Mouse (Mus musculus): ENCODE results near the gene Gm6268. TPM values are rescaled to one million over a fixed set of nuclear protein-coding genes. Genes with fewer than 3 reads are reported as not detected.
A peak's percentile ranks its signal among the peaks of the same experiment; 100 is the strongest.

Gm6268 gene
- polyA plus RNA-seq (2014; fragmentation: Nextera tagmentation; extraction: Ambion mirVana) = not detected in 2 replicates

DNA sequence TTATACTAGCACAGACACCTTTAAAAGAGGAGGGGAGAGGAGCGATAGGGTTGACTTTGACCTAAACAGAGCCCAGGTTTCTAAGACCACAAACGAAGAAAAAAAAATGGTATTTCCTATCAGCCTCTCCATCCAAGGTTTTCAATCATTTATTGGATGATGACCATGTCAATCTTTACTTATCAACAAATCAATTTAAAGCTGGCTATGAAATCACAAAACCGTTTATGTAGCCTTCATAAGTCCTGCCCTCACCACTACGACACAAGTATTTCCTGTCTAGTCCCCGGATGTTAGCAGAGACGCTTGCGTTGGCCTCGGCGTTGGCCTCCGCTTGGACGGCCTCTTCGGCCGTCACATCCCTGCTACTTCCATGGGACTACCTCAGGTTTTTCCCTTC is at the start of gene Gm6268:
Gm6268 (plus strand) TSS at position 301 of the 400 bp plus-strand sequence.
- Histone ChIP-seq H3K36me3 (ENCODE audit: control insufficient read depth, insufficient read depth, low read length) (no peaks in the 10 kb centered on the region), H3K9me3 (ENCODE audit: control insufficient read depth, low read length) (no peaks in the 10 kb centered on the region), H3K9ac (replicated peaks; ENCODE audit: low read depth, low read length) (no peak within 1 kb of the TSS), H3K27me3 (ENCODE audit: control insufficient read depth, insufficient read depth, low read length) (no peaks in the 10 kb centered on the region), H3K27ac (ENCODE audit: low read depth, low read length) (no peak within 1 kb of the TSS), H3K4me3 (ENCODE audit: low read depth, low read length) (no peak within 1 kb of the TSS), H3K4me2 (ENCODE audit: low read depth, low read length) (no peak within 1 kb of the TSS), H3K4me1 (ENCODE audit: control insufficient read depth, insufficient read depth, low read length) (no peaks in the 10 kb centered on the region)
- 94% methylated on average over 13 of the region's 13 CpGs for WGBS
- no peak for ATAC-seq (ENCODE audit: low read depth)

DNA sequence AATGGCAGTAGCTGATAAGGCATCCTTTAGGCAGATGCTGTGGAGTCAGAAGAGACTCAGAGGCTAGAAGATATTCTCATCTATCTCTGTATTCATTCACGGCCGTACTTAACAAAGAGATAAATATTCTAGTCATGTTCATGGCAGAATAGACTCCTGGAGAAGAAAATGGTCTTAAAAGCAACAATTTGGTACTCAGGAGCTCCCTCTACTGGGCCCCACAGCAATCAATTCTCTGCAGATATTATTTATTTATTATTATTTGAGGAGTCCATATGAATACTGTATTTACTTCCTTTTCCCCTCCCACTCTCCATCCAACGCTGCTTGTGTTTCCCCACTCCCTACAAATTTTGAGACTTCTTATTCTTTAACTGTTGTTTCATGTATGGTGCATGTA is 48.6 kb upstream of the Gm6268 start:
- H3K9me3 ChIP-seq (ENCODE audit: control insufficient read depth, low read length) = no peaks in the 10 kb centered on the region
- no peaks in the 10 kb centered on the region for H3K36me3 ChIP-seq (ENCODE audit: control insufficient read depth, insufficient read depth, low read length)
- WGBS = 51% methylated on average over 3 of the region's 3 CpGs
- H3K4me3 ChIP-seq (ENCODE audit: low read depth, low read length) = no peak overlapping the region
- no peaks in the 10 kb centered on the region for H3K4me1 ChIP-seq (ENCODE audit: control insufficient read depth, insufficient read depth, low read length)
- H3K27ac ChIP-seq (ENCODE audit: low read depth, low read length) = no peak overlapping the region
- no peak overlapping the region for H3K4me2 ChIP-seq (ENCODE audit: low read depth, low read length)
- H3K27me3 ChIP-seq (ENCODE audit: control insufficient read depth, insufficient read depth, low read length) = no peaks in the 10 kb centered on the region
- H3K9ac ChIP-seq (replicated peaks; ENCODE audit: low read depth, low read length) = no peak overlapping the region
- ATAC-seq (ENCODE audit: low read depth) = no peak

DNA sequence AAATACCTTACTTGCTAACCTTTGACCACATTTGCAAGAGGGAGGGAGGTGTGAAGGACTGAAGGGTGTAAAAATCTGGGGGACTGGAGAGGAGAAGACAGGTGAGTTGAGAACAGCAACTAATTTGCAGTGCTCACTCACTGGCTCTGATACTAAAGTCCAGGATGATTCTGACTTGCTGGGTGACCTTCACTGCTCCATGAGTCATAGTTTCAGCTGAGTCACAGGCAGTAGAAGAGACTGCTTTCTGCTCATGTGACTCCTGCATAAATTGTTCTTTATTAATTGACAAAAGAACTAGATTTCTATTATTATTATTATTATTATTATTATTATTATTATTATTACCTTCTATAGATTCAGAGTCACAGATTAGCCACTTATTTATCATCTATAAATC is 15.7 kb upstream of the Gm6268 start:
- Histone ChIP-seq H3K4me1 (ENCODE audit: control insufficient read depth, insufficient read depth, low read length) (no peaks in the 10 kb centered on the region), H3K9me3 (ENCODE audit: control insufficient read depth, low read length) (no peaks in the 10 kb centered on the region), H3K4me3 (ENCODE audit: low read depth, low read length) (no peak overlapping the region), H3K27ac (ENCODE audit: low read depth, low read length) (no peak overlapping the region), H3K36me3 (ENCODE audit: control insufficient read depth, insufficient read depth, low read length) (no peaks in the 10 kb centered on the region), H3K27me3 (ENCODE audit: control insufficient read depth, insufficient read depth, low read length) (no peaks in the 10 kb centered on the region), H3K4me2 (ENCODE audit: low read depth, low read length) (no peak overlapping the region), H3K9ac (replicated peaks; ENCODE audit: low read depth, low read length) (no peak overlapping the region)
- ATAC-seq (ENCODE audit: low read depth) = no peak

DNA sequence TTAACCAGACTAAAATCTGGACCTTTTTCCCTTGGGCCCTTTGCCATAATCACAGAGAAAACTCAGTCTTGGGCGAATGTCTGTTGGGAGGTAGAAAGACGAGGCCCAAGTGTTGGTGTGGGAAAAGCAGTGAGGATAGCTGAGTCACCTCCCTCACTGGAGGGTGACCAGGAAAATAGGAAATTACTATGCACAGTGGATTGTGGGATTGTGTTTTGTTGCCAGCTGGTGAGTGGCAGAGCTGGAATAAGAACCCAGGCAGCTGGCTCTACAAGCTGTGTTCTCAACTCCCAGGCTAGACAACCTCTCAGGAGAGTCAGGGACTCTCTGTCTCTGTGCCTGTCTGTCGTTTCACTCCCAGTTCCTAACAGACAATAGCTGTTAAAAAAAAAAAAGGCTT is 11.1 kb upstream of the Gm6268 start:
- H3K36me3 ChIP-seq (ENCODE audit: control insufficient read depth, insufficient read depth, low read length) = no peaks in the 10 kb centered on the region
- no peak for ATAC-seq (ENCODE audit: low read depth)
- WGBS = 62% methylated on average over 3 of the region's 3 CpGs
- H3K4me3 ChIP-seq (ENCODE audit: low read depth, low read length) = no peak overlapping the region
- H3K4me1 ChIP-seq (ENCODE audit: control insufficient read depth, insufficient read depth, low read length) = no peaks in the 10 kb centered on the region
- no peak overlapping the region for H3K27ac ChIP-seq (ENCODE audit: low read depth, low read length)
- no peak overlapping the region for H3K4me2 ChIP-seq (ENCODE audit: low read depth, low read length)
- no peaks in the 10 kb centered on the region for H3K9me3 ChIP-seq (ENCODE audit: control insufficient read depth, low read length)
- H3K9ac ChIP-seq (replicated peaks; ENCODE audit: low read depth, low read length) = no peak overlapping the region
- no peaks in the 10 kb centered on the region for H3K27me3 ChIP-seq (ENCODE audit: control insufficient read depth, insufficient read depth, low read length)

GRCm38 (mm10) chrX:36390503-36390902 is 10.6 kb upstream of the Gm6268 start:
- no peaks in the 10 kb centered on the region for H3K27me3 ChIP-seq (ENCODE audit: control insufficient read depth, insufficient read depth, low read length)
- WGBS = 71% methylated on average over 2 of the region's 2 CpGs
- H3K36me3 ChIP-seq (ENCODE audit: control insufficient read depth, insufficient read depth, low read length) = no peaks in the 10 kb centered on the region
- no peaks in the 10 kb centered on the region for H3K9me3 ChIP-seq (ENCODE audit: control insufficient read depth, low read length)
- H3K4me3 ChIP-seq (ENCODE audit: low read depth, low read length) = no peak overlapping the region
- H3K4me1 ChIP-seq (ENCODE audit: control insufficient read depth, insufficient read depth, low read length) = no peaks in the 10 kb centered on the region
- H3K27ac ChIP-seq (ENCODE audit: low read depth, low read length) = no peak overlapping the region
- H3K4me2 ChIP-seq (ENCODE audit: low read depth, low read length) = no peak overlapping the region
- ATAC-seq (ENCODE audit: low read depth) = no peak
- no peak overlapping the region for H3K9ac ChIP-seq (replicated peaks; ENCODE audit: low read depth, low read length)

DNA sequence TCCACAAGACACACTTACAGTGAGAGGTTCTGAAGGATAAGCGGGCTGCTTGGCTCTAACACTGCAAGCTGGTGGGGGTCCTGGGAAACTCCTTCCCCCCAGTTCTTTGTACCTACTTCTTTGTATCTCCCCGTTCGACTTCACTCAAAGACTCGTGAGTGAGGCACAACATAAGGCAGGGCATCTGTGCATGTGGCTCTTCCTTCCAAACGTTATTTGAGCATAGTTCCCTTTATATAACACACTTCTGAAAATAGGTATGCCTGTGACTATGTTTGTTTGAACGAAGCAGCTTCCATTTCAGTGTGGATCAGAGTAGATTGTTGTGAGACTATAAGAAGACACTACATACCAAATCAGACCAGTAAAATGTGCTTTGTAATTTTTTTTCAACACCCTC is 8.4 kb upstream of the Gm6268 start:
- no peaks in the 10 kb centered on the region for H3K36me3 ChIP-seq (ENCODE audit: control insufficient read depth, insufficient read depth, low read length)
- no peaks in the 10 kb centered on the region for H3K9me3 ChIP-seq (ENCODE audit: control insufficient read depth, low read length)
- H3K27ac ChIP-seq (ENCODE audit: low read depth, low read length) = no peak overlapping the region
- no peak overlapping the region for H3K4me3 ChIP-seq (ENCODE audit: low read depth, low read length)
- H3K4me1 ChIP-seq (ENCODE audit: control insufficient read depth, insufficient read depth, low read length) = no peaks in the 10 kb centered on the region
- no peak overlapping the region for H3K4me2 ChIP-seq (ENCODE audit: low read depth, low read length)
- WGBS = 71% methylated on average over 6 of the region's 6 CpGs
- H3K27me3 ChIP-seq (ENCODE audit: control insufficient read depth, insufficient read depth, low read length) = no peaks in the 10 kb centered on the region
- no peak overlapping the region for H3K9ac ChIP-seq (replicated peaks; ENCODE audit: low read depth, low read length)
- no peak for ATAC-seq (ENCODE audit: low read depth)

DNA sequence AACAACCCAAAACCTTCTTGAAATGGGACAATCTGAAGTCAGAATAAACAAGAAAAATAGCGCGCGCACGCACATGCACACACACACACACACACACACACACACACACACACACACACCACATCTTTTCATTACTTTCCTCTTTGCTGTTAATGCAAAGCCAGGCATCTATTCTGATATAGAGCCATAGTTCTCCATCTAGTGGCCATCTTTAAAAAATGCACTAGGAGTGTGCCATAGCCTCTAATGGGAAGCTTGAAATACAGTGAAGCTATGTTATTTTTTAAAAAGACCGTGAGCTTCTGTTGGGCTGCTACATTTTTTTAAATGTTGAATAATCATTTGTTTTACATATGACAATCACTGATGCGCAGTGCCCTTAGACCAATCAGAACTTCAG is 7.8 kb upstream of the Gm6268 start:
- H3K4me3 ChIP-seq (ENCODE audit: low read depth, low read length) = no peak overlapping the region
- ATAC-seq (ENCODE audit: low read depth) = peak; percentile 54; the same call in 1 of the 2 replicates
- H3K9ac ChIP-seq (replicated peaks; ENCODE audit: low read depth, low read length) = no peak overlapping the region
- no peak overlapping the region for H3K4me2 ChIP-seq (ENCODE audit: low read depth, low read length)
- no peaks in the 10 kb centered on the region for H3K36me3 ChIP-seq (ENCODE audit: control insufficient read depth, insufficient read depth, low read length)
- 48% methylated on average over 6 of the region's 6 CpGs for WGBS
- H3K27me3 ChIP-seq (ENCODE audit: control insufficient read depth, insufficient read depth, low read length) = no peaks in the 10 kb centered on the region
- H3K9me3 ChIP-seq (ENCODE audit: control insufficient read depth, low read length) = no peaks in the 10 kb centered on the region
- no peak overlapping the region for H3K27ac ChIP-seq (ENCODE audit: low read depth, low read length)
- no peaks in the 10 kb centered on the region for H3K4me1 ChIP-seq (ENCODE audit: control insufficient read depth, insufficient read depth, low read length)

DNA sequence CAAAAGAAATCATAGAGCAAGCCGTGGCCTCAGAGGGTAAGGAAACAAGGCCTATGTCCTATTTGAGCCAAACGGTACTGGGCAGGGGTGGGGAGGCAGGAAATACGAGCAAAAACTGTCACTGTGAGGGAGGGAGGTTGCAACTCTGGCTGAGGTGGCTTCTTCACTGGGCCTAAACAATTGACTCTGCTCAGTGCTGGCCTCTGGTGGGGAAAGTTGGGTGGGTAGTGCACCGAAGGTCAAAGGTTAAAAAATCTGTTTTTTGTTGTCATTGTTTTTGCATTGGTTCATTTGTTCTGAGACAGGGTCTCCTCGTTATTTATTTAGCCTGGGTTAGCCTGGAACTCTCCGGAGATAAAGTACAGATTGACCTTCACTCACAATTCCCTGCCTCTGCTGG is 1.2 kb downstream of the Gm6268 start:
- H3K9me3 ChIP-seq (ENCODE audit: control insufficient read depth, low read length) = no peaks in the 10 kb centered on the region
- no peaks in the 10 kb centered on the region for H3K27me3 ChIP-seq (ENCODE audit: control insufficient read depth, insufficient read depth, low read length)
- no peaks in the 10 kb centered on the region for H3K36me3 ChIP-seq (ENCODE audit: control insufficient read depth, insufficient read depth, low read length)
- no peak overlapping the region for H3K27ac ChIP-seq (ENCODE audit: low read depth, low read length)
- 62% methylated on average over 6 of the region's 6 CpGs for WGBS
- no peak overlapping the region for H3K4me3 ChIP-seq (ENCODE audit: low read depth, low read length)
- no peak overlapping the region for H3K4me2 ChIP-seq (ENCODE audit: low read depth, low read length)
- H3K4me1 ChIP-seq (ENCODE audit: control insufficient read depth, insufficient read depth, low read length) = no peaks in the 10 kb centered on the region
- ATAC-seq (ENCODE audit: low read depth) = no peak
- no peak overlapping the region for H3K9ac ChIP-seq (replicated peaks; ENCODE audit: low read depth, low read length)

DNA sequence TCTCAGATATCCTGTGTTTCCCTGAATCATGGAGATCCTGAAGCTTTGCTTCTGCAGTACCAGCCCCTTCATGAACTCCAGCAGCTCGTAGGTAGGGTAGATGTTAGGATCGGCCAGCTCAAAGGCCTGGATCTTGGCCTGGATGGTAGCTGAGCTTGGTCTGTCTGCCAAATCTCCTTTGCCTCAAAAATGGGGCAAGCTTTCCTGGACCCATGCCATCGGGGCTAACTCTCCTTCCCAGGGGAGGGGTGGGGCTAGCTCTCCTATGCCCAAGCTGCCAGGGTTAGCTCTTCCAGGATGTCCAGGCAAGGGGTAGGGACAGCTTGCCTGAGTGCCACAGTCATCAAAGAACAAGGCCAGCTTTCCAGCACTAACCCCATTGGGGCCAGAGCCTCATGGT is 18.1 kb downstream of the Gm6268 start:
- Histone ChIP-seq H3K9me3 (ENCODE audit: control insufficient read depth, low read length) (no peaks in the 10 kb centered on the region), H3K9ac (replicated peaks; ENCODE audit: low read depth, low read length) (no peak overlapping the region), H3K36me3 (ENCODE audit: control insufficient read depth, insufficient read depth, low read length) (no peaks in the 10 kb centered on the region), H3K27me3 (ENCODE audit: control insufficient read depth, insufficient read depth, low read length) (no peaks in the 10 kb centered on the region), H3K27ac (ENCODE audit: low read depth, low read length) (no peak overlapping the region), H3K4me2 (ENCODE audit: low read depth, low read length) (no peak overlapping the region), H3K4me3 (ENCODE audit: low read depth, low read length) (no peak overlapping the region), H3K4me1 (ENCODE audit: control insufficient read depth, insufficient read depth, low read length) (no peaks in the 10 kb centered on the region)
- 82% methylated on average over 3 of the region's 3 CpGs for WGBS
- ATAC-seq (ENCODE audit: low read depth) = no peak

DNA sequence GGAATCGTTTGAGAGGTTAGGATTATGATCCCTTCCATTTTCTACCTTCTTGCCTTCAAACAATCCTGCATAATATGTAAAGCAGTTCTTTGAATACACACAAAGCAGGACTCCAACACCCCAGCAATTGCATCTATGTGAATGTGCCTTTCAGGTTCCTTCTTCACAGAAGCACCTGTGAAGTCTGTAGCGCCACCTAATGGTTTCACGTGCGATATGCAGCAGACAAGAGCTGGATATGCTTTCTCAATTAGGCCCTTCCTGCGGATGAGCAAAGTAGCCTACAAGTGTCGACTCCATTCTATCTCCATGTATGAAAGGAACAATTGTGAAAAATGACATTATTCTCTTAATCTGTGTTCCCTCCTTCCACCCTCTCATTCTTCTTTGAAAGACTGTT is 33.9 kb downstream of the Gm6268 start:
- H3K4me1 ChIP-seq (ENCODE audit: control insufficient read depth, insufficient read depth, low read length) = no peaks in the 10 kb centered on the region
- no peak overlapping the region for H3K4me2 ChIP-seq (ENCODE audit: low read depth, low read length)
- H3K27me3 ChIP-seq (ENCODE audit: control insufficient read depth, insufficient read depth, low read length) = no peaks in the 10 kb centered on the region
- H3K9me3 ChIP-seq (ENCODE audit: control insufficient read depth, low read length) = no peaks in the 10 kb centered on the region
- no peak overlapping the region for H3K9ac ChIP-seq (replicated peaks; ENCODE audit: low read depth, low read length)
- no peaks in the 10 kb centered on the region for H3K36me3 ChIP-seq (ENCODE audit: control insufficient read depth, insufficient read depth, low read length)
- 44% methylated on average over 6 of the region's 6 CpGs for WGBS
- no peak overlapping the region for H3K27ac ChIP-seq (ENCODE audit: low read depth, low read length)
- no peak for ATAC-seq (ENCODE audit: low read depth)
- no peak overlapping the region for H3K4me3 ChIP-seq (ENCODE audit: low read depth, low read length)
